Mouse (Mus musculus): Measurements from ENCODE around the gene Mfsd8.
A peak's percentile ranks its signal among the peaks of the same experiment; 100 is the strongest.
"Not testable (repeated sequence)": the region's sequence is repeated elsewhere in the genome, so short reads cannot be mapped to it uniquely, and the experiment has no call there.

Mfsd8 gene

DNA sequence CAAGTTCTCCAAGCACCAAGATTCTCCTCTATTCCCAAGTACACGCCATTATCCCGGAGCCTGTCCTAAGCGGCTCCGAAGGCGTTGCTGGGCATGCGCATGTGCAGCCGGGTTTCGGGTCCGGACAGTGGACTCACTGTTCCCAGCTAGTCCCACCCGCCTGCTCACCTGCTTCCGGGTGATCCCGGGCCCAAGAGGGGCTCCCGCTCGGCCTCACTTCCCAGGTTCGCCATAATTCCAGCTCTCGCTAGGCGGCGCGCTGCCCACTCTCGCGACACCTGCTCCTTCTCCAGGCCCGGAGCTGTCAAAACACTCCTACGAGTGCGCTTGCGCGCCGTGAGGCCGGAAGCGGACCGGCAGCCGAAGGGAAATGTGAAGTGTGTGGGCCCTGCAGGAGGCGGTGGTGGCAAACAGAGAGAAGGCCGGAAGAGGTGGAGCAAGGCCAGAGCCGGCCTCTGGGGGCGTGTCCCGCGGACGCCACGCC, at the start of gene Mfsd8:
Gene Mfsd8 (minus strand): TSS at position 414 of the 484 bp plus-strand sequence.
- peak; percentile 96 for DNase-seq (ENCODE audit: low spot score)

DNA sequence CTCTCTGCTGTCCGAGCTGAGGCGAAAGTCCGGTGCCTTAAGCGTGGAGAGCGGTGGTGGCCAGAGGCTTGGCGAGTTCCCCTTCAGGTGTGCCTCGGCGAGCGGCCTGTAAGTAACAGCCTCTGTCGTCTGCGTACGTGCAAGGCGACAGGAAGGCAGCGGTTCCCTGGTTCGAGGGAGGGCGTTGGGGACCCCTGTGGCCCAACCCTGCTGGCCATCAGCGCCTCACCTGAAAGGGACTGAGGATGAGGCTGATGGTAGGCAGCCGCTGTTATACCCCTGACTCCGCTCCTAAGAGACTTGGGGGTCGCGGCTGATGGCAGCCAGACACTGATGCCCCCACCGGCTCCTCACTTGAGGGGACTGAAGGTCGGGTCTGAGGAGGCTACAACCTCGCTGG, 47.6 kb upstream of the Mfsd8 start:
- peak; percentile 38 for DNase-seq (ENCODE audit: low spot score)

DNA sequence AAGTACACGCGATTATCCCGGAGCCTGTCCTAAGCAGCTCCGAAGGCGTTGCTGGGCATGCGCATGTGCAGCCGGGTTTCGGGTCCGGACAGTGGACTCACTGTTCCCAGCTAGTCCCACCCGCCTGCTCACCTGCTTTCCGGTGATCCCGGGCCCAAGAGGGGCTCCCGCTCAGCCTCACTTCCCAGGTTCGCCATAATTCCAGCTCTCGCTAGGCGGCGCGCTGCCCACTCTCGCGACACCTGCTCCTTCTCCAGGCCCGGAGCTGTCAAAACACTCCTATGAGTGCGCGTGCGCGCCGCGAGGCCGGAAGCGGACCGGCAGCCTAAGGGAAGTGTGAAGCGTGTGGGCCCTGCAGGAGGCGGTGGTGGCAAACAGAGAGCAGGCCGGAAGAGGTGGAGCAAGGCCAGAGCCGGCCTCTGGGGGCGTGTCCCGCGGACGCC, 47.2 kb upstream of the Mfsd8 start:
- peak; percentile 99 for DNase-seq (ENCODE audit: low spot score)

DNA sequence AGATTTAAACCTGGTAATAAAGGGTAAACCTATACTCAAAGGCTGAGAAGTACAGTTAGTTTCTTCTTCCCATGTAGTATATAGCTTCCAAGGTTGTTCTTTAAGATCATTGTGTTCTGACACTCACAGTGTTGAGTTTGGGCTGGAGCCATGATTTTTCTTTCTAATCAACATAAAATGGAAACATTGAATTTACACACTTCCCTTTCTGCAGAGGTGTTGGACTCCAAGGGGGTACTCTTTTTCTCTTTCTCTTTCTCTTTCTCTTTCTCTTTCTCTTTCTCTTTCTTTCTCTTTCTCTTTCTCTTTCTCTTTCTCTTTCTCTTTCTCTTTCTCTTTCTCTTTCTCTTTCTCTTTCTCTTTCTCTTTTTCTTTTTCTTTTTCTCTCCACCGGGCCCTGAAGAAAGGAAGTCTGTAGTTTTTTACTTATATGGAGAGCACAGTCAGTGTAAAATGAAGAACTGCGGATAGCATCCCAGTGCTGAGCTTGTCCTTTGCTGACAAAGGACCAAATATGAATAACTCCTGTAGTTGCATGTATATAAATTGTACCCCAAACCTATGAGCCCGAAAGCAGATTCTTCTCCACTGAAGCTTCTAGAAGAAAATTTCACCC, 6.5 kb upstream of the Mfsd8 start:
- not testable (repeated sequence) for DNase-seq (ENCODE audit: low spot score)

DNA sequence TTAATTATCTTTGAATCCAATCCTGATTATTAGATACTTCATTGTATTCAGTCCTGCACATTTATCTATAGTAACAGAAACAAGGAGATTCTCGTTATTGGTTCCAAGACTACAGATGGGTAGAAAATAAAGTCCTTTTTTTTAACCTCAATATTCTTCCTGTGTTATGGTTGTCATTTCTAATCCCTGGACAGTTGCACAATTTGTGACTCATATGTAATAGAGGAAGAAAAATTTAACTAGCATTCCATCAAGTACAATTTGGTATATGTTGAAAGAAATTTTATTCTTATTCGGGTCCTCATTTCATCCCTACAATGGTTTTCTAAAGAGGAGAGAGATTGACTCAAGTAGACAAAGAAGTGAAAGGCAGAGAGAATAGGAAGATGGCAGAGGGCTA, 1.2 kb upstream of the Mfsd8 start:
- not testable (repeated sequence) for DNase-seq (ENCODE audit: low spot score)

DNA sequence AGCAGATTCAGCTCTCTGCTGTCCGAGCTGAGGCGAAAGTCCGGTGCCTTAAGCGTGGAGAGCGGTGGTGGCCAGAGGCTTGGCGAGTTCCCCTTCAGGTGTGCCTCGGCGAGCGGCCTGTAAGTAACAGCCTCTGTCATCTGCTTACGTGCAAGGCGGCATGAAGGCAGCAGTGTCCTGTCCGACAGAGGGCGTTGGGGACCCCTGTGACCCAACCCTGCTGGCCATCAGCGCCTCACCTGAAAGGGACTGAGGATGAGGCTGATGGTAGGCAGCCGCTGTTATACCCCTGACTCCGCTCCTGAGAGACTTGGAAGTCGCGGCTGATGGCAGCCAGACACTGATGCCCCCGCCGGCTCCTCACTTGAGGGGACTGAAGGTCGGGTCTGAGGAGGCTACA, 332 bp upstream of the Mfsd8 start:
- DNase-seq (ENCODE audit: low spot score) = peak; percentile 68

DNA sequence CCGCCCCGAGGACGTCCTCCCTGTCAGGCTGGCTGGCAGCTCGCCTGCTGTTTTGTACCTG, 101 bp upstream of the Mfsd8 start, which contains the start of gene Abhd18:
Gene Abhd18 (plus strand): TSS at position 14 of the 61 bp plus-strand sequence.
- not testable (repeated sequence) for DNase-seq (ENCODE audit: low spot score)

DNA sequence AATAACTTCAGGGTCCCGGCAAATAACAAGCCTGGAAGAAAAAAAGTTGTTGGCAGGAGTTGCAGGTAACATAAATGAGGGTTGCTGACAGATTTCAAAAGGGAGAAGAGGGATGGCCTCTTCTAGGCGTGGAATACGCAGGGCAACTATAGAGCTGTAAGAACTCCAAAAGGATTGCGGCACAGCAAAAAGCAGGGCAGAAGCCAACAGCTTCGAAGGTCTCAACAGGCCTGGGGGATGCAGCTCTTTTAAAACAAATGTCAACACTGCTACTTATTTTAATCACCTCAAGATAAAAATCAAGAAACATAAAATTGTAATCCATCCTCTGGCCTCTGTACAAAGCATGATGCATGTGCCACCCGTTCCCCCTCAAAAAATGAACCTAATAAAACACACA, 1.2 kb downstream of the Mfsd8 start:
- DNase-seq (ENCODE audit: low spot score) = not testable (repeated sequence)

DNA sequence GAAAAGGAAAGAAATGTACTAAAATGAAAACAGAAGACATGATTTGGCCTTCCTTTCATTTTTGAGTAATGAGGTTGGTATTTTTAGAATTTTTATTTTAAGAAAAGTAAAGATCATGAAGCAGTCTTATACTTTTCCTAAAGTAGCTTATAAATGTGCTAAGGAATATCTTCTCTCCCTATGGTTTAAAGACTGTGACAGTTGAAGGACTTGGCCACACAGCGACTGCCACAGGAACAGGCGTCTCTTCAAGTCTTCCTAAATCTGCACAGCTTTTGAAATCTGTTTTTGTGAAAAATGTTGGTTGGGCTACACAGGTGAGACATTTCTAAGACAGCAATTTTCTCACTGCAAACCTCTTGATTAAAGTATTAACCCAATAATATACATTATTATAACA, 33.4 kb downstream of the Mfsd8 start:
- no peak for DNase-seq (ENCODE audit: low spot score)

DNA sequence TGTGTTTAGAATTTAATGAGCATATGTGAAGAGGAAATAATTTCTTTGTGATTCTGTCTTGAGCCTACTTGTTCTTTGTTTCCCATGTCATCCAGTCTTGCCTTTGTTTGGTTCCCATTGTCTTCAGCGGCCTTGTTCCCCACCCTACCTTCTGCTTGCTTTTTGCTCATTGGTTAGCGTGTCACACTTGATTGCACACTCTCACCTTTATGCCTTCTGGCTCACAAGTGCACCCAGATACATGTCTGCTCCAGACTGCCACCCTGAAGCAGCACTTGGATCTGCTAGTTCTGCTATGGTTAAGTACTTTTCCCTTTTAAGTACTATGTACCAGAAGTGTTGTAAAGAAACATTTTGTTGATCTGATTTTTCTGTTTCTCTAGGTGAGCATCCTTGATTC, 36.8 kb downstream of the Mfsd8 start:
- no peak for DNase-seq (ENCODE audit: low spot score)

DNA sequence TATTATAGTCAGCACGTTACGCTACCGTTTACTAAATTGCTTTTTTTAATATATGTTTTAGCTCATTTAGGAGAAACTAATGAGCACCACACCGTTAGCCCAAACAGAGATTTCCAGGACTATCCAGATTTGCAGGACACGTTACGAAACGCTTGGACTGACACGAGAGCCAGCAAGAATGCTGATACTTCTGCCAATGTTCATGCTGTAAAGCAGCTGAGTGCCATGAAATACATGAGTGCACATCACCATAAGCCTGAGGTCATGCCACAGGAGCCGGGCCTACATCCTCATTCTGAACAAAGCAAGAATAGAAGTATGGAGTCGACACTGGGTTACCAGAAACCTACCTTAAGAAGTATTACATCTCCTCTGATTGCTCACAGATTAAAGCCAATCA, 38.0 kb downstream of the Mfsd8 start:
- DNase-seq (ENCODE audit: low spot score) = no peak

DNA sequence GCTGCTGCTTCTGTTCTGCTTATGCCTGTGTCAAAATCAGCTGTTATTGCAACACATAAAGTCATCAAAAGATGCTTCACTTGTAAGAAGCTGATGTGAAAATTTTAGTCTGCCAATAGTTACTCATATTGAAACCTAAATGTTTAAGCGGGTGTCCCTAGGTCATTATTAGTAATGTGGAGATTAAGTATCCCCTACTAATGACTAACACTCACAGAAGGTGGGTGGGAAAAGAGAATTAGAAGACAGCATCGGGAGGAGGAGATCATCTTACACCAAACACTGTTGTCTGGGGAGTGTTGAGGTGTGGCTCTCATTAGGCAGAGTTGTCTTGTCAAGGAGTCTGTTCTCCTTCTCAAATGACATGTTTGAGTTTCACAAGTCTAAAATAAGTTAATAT, 39.8 kb downstream of the Mfsd8 start:
- DNase-seq (ENCODE audit: low spot score) = no peak

DNA sequence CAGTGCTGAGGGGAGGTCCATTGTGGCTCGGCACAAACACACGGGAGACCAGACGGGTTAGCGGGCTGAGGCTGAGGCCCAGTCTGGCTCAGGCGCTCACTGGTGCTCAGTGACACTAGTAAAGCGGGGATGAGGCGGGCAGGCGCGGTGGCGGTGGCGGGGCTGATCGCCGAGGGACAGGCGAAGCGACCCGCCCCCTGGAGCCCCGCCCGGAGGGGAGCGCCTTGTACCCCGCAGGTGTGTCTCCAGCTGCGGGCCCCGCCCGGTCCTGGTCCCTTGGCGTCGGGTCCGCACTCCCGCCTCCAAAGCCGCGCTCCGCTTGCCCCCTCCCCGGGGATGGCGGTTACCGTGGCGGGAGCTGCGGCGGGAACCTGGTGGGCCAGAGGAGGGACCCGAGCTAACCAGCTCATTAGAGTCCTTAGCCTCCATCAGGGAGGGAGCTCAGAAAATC, 46.3 kb downstream of the Mfsd8 start:
- DNase-seq (ENCODE audit: low spot score) = peak; percentile 84

DNA sequence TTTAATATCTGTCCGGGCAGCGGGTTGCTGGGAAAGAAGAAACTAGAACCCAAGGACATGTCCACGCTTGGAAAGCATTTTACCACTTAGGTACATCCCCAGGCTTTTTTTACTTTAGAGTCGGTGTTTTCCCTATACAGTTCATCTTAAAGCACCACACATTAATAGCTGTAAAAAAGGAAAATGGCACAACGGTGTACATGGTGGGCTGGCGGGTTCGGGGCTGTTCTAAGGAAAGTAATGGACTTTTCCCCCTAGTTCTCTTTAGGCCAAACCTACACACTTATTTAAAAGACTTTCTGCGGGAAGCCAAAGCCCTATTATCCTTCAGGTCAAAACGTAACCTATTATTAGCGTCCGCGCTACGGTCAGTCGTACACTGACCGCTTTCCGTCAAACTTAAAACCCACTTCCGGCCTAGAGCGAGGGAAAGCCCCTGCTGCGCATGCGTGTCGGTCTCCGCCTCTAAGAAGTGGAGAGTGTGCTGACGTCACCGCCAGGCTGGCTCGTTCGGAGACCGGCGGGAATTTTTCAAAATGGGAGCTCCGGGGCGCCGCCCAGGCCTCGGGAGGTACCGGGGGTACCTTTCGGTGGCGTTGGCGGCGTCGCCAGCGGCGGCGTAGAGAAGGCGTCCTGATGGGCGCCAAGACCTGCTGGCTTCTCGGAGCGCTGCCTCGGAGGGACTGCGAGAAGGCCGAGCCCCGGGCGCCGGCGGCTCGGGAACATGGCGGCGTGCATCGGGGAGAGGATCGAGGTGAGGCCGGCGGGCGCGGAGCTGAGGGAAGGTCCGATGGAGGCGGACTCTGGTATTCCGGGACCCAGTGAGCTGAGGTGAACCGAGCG, 46.9 kb downstream of the Mfsd8 start, which contains the start of gene Plk4:
Gene Plk4 (plus strand): TSS at position 490 of the 843 bp plus-strand sequence.
- peak; percentile 97 for DNase-seq (ENCODE audit: low spot score)

DNA sequence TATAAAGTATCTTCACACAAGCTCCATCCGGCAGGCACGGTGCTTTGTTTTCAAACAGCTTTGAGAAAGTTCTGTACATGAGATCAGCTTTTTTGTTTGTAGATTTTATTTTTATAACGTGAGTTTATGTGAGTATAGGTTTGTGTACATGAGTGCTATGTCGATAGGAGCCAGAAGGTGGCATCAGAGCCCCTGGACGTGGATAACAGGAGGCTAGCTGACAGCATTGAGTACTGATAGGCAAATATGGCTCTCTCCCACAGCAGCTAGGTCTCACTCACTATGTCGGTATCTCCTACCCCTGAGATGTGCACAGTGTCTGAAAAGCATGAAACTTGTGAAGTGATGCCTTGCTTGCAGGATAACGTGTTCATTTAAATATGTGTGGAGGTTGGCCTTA, 48.2 kb downstream of the Mfsd8 start:
- no peak for DNase-seq (ENCODE audit: low spot score)

DNA sequence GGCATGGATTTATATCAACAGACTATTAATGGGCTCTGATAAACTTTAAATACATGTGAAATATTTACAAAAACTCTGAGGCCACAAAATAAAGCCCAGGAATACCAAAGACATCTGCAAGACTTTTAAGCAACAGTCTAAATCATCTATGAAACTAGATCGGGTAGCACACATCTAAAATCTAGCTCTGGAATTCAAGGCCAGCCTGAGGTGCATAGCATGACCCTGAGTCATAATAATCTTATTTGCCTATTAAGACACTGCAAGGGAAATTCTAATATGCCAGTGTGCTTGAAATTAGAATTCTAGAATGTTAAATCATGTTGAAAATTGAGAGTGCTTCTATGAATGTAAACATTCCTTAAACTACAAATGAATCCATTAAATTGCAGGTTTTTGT, 48.6 kb downstream of the Mfsd8 start:
- DNase-seq (ENCODE audit: low spot score) = no peak

DNA sequence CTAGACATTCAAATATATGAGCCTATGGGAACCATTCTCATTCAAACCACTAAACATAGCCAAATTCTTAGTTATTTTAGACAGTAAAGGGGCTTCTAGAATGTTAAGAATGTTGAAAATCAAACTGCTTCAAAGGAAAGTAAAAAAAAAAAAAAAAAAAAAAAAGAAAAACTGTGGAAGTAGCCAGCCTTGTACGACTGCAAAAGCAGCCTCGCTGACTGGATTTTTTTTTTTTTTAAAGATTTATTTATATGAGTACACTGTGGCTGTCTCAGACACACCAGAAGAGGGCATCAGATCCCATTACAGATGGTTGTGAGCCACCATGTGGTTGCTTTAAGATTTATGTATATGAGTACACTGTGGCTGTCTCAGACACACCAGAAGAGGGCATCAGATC, 52.9 kb downstream of the Mfsd8 start:
- DNase-seq (ENCODE audit: low spot score) = no peak
